Mouse (Mus musculus) liver, embryonic 12.5 days (tissue): Measurements from ENCODE around the gene Gm19345. TPM values are rescaled to one million over a fixed set of nuclear protein-coding genes. Genes with fewer than 3 reads are reported as not detected.

Experiments used
- ATAC-seq: fragments of 200-750 bp; cut with Nextera tagmentation; 2 replicates; pipeline ENCODE4 v1.8.0; 2017; ENCODE audit warnings: moderate number of reproducible peaks, mild to moderate bottlenecking, moderate library complexity
- H3K27ac ChIP-seq: fragments of 300-500 bp; sonication (generic); 2 replicates; pipeline ENCODE4 v1.5.1; 2016; ENCODE audit warnings: mild to moderate bottlenecking
- H3K27me3 ChIP-seq: fragments of 300-500 bp; sonication (generic); replicated peaks from 2 replicates; pipeline ENCODE4 v1.6.1; 2016; ENCODE audit warnings: mild to moderate bottlenecking, moderate library complexity
- H3K36me3 ChIP-seq: fragments of 300-500 bp; sonication (generic); 2 replicates; pipeline ENCODE4 v1.6.1; 2016; ENCODE audit warnings: mild to moderate bottlenecking, moderate library complexity
- H3K4me1 ChIP-seq: fragments of 300-500 bp; sonication (generic); 2 replicates; pipeline ENCODE4 v1.6.1; 2016
- H3K4me2 ChIP-seq: fragments of 300-500 bp; sonication (generic); 2 replicates; pipeline ENCODE4 v1.6.1; 2016; ENCODE audit warnings: mild to moderate bottlenecking, moderate library complexity
- H3K4me3 ChIP-seq: fragments of 300-500 bp; sonication (generic); 2 replicates; pipeline ENCODE4 v1.5.1; 2016; ENCODE audit warnings: mild to moderate bottlenecking, moderate library complexity
- H3K9ac ChIP-seq: fragments of 300-500 bp; sonication (generic); 2 replicates; pipeline ENCODE4 v1.6.1; 2016; ENCODE audit warnings: mild to moderate bottlenecking, moderate library complexity
- H3K9me3 ChIP-seq: fragments of 300-500 bp; sonication (generic); replicated peaks from 2 replicates; pipeline ENCODE4 v1.6.1; 2016; ENCODE audit warnings: mild to moderate bottlenecking, moderate library complexity
- WGBS: fragments of 180-500 bp; shearing (Covaris S2); methylation state at CpG from one replicate; pipeline ENCODE4 v1.1.7; 2016; ENCODE audit not compliant: insufficient replicate concordance; 5-methylcytosine and 5-hydroxymethylcytosine counted together
- polyA plus RNA-seq: library from polyadenylated mRNA; unstranded; fragments of >200 nt; fragmentation: Nextera tagmentation; extraction: Ambion mirVana; gene quantifications from 2 replicates; pipeline ENCODE4 v1.2.1, GENCODE M21; 2016

Gm19345 gene
- polyA plus RNA-seq, result not detected in 2 replicates

DNA sequence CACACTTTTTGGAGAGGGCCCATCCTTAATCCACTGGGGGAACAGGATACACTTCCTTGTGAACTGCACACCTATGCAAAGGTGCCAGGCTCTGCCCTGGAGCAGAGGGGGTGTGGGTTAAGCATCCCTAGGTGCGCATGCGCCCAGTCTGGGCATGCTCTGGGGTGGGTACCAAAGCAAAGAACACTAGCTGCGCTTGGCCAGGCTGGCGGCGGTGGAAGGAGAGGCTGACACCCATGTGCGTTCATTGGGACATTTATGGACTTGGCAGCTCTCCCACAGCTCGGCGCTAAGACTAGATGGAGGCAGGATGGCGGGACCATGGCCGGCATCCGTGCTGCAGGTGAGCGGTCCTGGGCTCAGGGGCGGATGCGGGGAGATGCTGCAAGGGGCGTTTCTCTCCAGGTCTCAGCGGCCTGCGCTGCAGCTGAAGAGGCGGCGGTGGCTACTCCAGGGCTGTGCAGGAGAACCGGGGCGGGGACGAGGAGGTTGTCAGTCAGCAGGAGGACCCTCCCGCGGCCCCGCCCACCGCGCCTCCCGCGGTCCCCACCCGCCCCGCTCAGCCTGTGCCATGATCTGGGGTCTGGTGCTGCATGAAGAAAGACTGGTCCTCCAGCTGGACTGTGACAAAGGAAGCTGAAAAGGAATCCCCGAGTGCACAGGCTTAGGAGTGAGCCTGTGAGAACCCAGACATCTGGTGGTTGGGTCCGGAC, at the start of gene Gm19345:
Gene Gm19345 (plus strand): TSS at position 146 of the 713 bp plus-strand sequence.
- H3K4me3 ChIP-seq, result no peak within 1 kb of the TSS; the same call in 1 of the 2 replicates
- 5% methylated on average over 33 of the region's 33 CpGs for WGBS
- peak; percentile 53; the same call in 1 of the 2 replicates for ATAC-seq
- H3K9me3 ChIP-seq, result no peaks in the 10 kb centered on the region
- peaks cover 46% of the 10 kb centered on the region for H3K27me3 ChIP-seq
- H3K4me1 ChIP-seq, result peaks cover 17% of the 10 kb centered on the region
- peak within 1 kb of the TSS; percentile 36 for H3K4me2 ChIP-seq
- no peaks in the 10 kb centered on the region for H3K36me3 ChIP-seq
- no peak within 1 kb of the TSS for H3K27ac ChIP-seq
- no peak within 1 kb of the TSS for H3K9ac ChIP-seq

DNA sequence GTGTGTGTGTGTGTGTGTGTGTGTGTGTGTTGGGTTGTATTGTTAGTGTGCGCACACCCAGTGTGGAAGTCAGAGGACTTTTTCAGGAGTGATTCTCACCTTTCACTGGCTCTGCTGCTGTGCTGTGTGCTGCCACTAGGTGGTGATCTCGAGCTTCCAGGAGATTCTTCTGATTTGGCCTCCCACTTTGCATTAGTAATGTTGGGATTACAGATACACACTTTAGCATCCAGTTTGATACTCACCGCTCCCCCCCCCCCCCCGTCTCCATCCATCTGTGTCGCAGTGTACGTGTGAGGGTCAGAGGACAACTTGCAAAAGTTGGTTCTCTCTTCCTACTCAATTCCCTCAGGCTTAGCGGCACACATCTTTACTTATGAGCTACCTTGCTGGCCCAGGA, 48.8 kb upstream of the Gm19345 start:
- H3K4me2 ChIP-seq, result no peak overlapping the region
- no peak overlapping the region for H3K27ac ChIP-seq
- H3K9ac ChIP-seq, result no peak overlapping the region
- 0 out of 2 replicates have a peak, but pooled peaks cover 5% of the 10 kb centered on the region for H3K27me3 ChIP-seq
- WGBS, result 25% methylated on average over 6 of the region's 7 CpGs
- H3K4me1 ChIP-seq, result no peaks in the 10 kb centered on the region; the same call in 1 of the 2 replicates
- no peak overlapping the region for H3K4me3 ChIP-seq
- H3K36me3 ChIP-seq, result no peaks in the 10 kb centered on the region
- no peaks in the 10 kb centered on the region for H3K9me3 ChIP-seq
- no peak for ATAC-seq

DNA sequence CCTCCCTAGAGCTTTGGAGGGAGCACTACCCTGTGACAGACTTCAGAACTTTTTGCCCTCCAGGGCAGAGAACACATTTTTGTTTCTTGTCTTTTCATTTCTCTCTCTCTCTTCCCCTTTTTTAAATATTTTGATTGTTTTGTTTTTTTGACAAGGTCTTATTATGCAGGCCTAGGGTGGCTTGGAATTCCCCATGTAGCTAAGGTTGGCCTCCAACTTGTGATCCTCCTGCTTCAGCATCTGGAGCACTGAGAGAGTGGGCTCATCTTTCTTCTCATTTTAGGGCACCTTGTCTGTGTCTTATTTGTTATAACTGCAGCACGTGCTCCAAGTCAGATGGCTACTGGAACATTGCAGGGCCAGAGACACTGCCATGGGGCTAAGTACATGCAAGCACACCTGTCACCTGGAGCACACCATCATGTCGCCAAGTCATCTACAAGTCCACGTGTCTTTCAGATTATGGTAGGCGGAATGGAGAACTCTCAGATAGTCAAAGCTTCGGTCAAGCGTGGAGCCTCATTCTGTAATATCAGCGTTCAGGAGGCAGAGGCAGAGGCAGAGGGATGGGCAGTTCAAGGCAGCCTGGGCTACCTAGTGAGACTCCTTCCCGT, 45.3 kb upstream of the Gm19345 start:
- WGBS, result 69% methylated on average over 8 of the region's 8 CpGs
- H3K4me1 ChIP-seq, result peaks cover 16% of the 10 kb centered on the region
- H3K4me3 ChIP-seq, result no peak overlapping the region
- H3K27ac ChIP-seq, result no peak overlapping the region
- ATAC-seq, result no peak
- no peaks in the 10 kb centered on the region for H3K9me3 ChIP-seq
- no peak overlapping the region for H3K4me2 ChIP-seq
- H3K9ac ChIP-seq, result no peak overlapping the region
- H3K36me3 ChIP-seq, result no peaks in the 10 kb centered on the region
- peaks cover 30% of the 10 kb centered on the region for H3K27me3 ChIP-seq

DNA sequence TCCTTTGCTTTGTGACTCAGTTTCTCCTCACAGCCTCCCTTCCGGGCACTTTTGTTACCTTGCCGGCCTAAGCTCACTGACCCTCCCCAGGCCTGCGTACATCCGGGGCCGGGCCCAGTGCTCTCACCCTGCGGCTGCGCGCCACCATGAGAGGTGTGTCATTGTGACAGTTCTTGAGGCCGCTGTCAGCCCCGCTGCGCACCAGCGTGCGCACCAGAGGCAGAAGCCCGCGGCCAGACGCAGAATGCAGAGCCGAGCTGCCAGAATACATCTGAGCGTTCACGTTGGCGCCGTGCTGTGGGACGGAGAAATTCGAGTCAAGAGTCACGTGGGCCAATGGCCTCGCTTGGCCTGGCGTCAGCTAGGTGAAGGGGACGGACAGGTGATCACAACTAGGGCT, 42.4 kb upstream of the Gm19345 start:
- Histone ChIP-seq H3K9ac (no peak overlapping the region), H3K4me2 (peak overlapping the region; percentile 57), H3K9me3 (no peaks in the 10 kb centered on the region), H3K4me1 (peaks cover 34% of the 10 kb centered on the region), H3K27ac (no peak overlapping the region), H3K27me3 (peaks cover 38% of the 10 kb centered on the region), H3K4me3 (no peak overlapping the region), H3K36me3 (no peaks in the 10 kb centered on the region)
- ATAC-seq, result 0 out of 2 replicates have a peak, but pooled peaks have one; percentile 12
- 16% methylated on average over 27 of the region's 27 CpGs for WGBS

DNA sequence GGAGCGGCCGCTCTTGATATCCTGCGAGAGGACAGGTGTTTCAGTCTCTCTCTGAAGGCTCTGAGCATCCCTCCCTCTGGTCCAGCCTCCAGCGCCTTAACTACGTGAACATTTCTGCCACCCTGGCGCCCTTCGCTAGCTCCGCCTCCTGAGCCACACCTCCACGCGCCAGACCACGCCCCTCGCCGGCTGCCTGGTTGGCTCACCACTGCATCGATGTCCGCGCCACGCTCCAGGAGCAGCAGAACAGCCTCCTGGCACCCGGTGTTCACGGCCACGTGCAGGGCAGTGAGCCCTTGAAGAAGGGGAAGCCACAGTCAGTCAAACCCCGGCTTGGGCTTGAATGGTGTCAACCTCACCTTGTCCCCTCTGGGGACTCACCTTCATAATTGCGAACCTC, 40.7 kb upstream of the Gm19345 start:
- Histone ChIP-seq H3K27ac (no peak overlapping the region), H3K4me2 (peak overlapping the region; percentile 41), H3K4me1 (peaks cover 41% of the 10 kb centered on the region), H3K36me3 (no peaks in the 10 kb centered on the region), H3K27me3 (peaks cover 47% of the 10 kb centered on the region), H3K9me3 (no peaks in the 10 kb centered on the region), H3K4me3 (no peak overlapping the region; the same call in 1 of the 2 replicates), H3K9ac (no peak overlapping the region)
- peak; percentile 44 for ATAC-seq
- WGBS, result 16% methylated on average over 22 of the region's 22 CpGs

DNA sequence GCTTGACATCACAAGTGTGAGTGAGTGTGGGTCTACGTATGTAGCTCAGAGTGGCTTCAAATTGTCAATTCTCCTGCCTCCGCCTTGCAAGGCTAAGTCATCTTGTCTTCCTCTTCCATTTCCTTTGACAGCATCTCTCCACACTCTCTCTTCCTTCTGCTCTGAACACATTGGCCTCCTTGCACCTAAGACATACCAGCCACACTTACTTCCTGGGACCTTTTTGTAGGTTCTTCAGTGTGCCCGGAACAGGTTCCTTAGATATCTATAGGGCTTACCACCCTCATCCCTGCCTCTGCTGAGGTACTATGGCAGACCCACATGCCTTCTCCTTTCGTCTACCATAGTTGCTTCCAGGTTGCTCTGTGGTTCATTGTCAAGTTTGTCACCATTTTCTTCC, 38.6 kb upstream of the Gm19345 start:
- ATAC-seq, result no peak
- Histone ChIP-seq H3K9ac (no peak overlapping the region), H3K4me2 (no peak overlapping the region), H3K27me3 (peaks cover 63% of the 10 kb centered on the region), H3K9me3 (no peaks in the 10 kb centered on the region), H3K36me3 (no peaks in the 10 kb centered on the region), H3K4me1 (peaks cover 58% of the 10 kb centered on the region), H3K4me3 (no peak overlapping the region), H3K27ac (no peak overlapping the region)
- 54% methylated on average over 4 of the region's 4 CpGs for WGBS

DNA sequence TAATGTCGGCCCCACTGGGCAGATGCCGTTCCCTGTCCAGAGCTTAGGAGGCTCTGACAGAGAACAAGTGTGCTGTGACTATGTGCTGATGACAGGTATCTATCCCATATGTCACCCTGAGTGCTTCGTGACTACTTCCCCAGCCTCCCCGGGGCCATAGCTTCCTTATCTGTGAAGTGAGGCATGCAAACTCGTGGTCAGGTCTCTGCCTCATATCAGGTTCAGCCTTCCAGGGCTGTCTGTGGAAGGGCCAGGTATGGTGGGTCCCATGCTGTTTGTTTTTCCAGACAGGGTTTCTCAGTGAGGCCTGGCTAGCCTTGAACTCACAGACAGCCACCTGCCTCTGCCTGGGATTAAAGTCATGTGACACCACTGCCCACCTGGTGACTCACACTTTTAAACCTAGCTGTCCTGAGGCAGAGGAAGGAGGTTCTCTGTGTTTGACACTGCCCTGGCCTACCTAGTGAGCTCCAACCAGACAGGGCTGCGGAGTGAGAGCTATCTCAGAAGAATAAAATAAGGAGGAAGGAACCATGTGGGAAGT, 38.2 kb upstream of the Gm19345 start:
- 25% methylated on average over 6 of the region's 6 CpGs for WGBS
- ATAC-seq, result no peak

DNA sequence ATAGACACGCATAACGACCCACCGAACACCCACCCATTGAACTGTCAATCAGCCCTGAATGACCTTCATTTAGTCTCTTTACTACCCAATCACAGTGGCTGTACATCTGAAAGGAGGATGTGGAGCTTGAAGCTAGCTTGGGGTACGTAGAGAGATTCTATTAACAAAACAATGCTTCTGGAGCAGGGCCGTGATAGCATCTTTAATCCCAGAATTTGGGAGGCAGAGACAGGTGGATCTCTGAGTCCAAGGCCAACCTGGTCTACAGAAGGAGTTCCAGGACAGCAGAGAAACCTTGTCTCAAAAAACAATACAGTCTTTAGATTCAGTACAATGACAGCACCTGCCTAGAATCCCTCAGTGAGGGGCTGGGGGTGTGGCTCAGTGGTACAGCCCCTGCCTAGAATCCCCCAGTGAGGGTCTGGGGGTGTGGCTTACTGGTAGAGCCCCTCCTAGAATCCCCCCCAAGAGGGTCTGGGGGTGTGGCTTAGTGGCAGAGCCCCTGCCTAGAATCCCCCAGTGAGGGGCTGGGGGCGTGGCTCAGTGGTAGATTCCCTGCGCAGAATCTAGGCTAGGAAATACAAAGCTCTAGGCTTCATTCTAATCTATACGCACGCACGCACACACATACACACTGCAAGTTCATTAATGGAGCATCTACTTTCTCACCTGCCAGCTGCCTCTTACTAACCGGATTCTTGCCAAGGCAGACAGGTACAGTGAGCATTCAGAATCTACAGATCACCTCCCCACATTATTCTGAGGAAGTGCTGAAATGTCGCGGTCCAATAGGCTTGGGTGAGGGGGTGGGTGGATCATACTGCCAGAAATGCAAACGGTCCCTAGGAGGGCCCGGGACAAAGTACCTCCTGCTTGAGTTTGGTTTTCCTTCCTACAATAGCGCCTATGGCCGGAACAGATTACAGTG, 36.2 kb upstream of the Gm19345 start:
- H3K27me3 ChIP-seq, result peaks cover 47% of the 10 kb centered on the region
- WGBS, result 25% methylated on average over 17 of the region's 17 CpGs
- H3K9ac ChIP-seq, result no peak overlapping the region
- ATAC-seq, result no peak
- H3K9me3 ChIP-seq, result peaks cover 4% of the 10 kb centered on the region; the same call in 1 of the 2 replicates
- H3K4me2 ChIP-seq, result peak overlapping the region; percentile 65
- peak overlapping the region; percentile 44 for H3K4me3 ChIP-seq
- 0 out of 2 replicates have a peak overlapping the region, but pooled peaks have one; percentile 73 for H3K27ac ChIP-seq
- peaks cover 58% of the 10 kb centered on the region for H3K4me1 ChIP-seq
- H3K36me3 ChIP-seq, result no peaks in the 10 kb centered on the region

More for the DNA sequence above, 38.2 kb upstream of the Gm19345 start:
- Histone ChIP-seq H3K27me3 (peaks cover 63% of the 10 kb centered on the region), H3K36me3 (no peaks in the 10 kb centered on the region), H3K4me2 (no peak overlapping the region), H3K4me3 (no peak overlapping the region), H3K9me3 (no peaks in the 10 kb centered on the region), H3K9ac (no peak overlapping the region), H3K4me1 (peaks cover 61% of the 10 kb centered on the region), H3K27ac (no peak overlapping the region)

DNA sequence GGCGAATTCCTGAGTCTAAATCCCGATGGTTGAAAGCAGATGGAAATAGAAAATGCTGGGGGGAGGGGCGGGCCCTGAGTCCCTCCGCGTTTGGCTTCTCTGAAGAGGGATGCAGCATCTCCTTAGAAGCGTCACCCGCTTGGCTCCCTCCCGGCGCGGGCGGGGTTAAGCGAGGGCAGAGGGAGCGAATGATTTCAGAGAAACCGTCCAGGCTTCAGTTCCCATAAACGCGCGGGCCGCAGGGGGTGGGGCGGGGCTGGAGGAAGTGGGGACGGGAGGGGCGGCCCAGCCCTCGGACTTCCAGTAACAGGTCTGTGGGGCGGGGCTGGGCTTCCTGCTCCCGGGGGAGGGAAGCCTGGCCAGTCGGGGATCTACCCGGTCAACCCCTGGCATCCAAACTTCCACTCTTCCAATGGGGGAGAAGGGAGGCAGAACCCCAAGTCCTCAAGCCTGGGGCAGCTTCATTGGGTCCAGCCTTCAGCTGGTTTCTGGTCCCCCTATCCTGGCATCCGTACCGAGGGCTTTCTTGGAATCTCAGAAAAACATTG, 35.5 kb upstream of the Gm19345 start:
- peaks cover 6% of the 10 kb centered on the region; the same call in 1 of the 2 replicates for H3K9me3 ChIP-seq
- H3K4me2 ChIP-seq, result peak overlapping the region; percentile 65
- H3K4me3 ChIP-seq, result peak overlapping the region; percentile 44
- peak overlapping the region; percentile 73; the same call in 1 of the 2 replicates for H3K27ac ChIP-seq
- WGBS, result 1% methylated on average over 28 of the region's 28 CpGs
- peak; percentile 59; the same call in 1 of the 2 replicates for ATAC-seq
- H3K27me3 ChIP-seq, result peaks cover 47% of the 10 kb centered on the region
- peaks cover 54% of the 10 kb centered on the region for H3K4me1 ChIP-seq
- H3K9ac ChIP-seq, result 0 out of 2 replicates have a peak overlapping the region, but pooled peaks have one; percentile 8
- H3K36me3 ChIP-seq, result no peaks in the 10 kb centered on the region

DNA sequence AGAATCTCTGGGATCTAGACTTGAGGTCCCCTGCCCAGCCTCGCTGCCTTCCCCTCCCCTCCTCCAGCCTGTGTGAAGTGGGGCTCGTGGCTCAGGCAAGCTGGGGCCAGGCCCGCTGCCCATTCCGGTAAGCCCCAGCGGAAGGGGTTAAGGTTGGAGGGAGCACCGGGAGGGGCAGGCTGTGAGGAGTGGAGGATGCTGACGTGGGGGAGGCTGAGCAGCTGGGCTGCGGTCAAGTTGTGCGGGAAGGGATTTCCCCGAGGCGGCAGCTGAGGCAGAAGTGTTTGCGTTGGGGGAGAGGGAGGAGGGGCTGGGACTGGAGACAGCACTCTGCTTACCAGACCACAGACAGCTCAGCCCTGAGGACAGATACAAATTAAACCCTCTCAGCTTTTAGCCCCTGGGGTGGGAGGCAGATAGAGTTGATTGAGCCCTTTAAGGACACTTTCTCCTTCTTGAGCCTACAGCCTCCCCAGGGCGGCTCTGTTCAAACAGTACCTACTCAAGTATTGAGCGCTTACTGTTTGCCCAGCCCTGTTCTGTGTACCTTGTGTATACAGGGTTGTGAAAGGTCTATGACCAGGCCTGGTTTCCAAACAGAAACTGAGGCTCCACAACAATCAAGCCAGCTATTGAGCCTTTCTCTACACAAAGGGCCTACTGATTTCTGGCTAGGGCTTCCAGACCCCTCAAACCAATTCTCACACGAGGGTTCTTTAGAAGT, 34.3 kb upstream of the Gm19345 start:
- ATAC-seq, result peak; percentile 68
- WGBS, result 12% methylated on average over 15 of the region's 15 CpGs

More for the DNA sequence above, 34.3 kb upstream of the Gm19345 start:
- Histone ChIP-seq H3K36me3 (no peaks in the 10 kb centered on the region), H3K27ac (peak overlapping the region; percentile 73), H3K4me1 (peaks cover 56% of the 10 kb centered on the region), H3K4me2 (peak overlapping the region; percentile 65), H3K9ac (peak overlapping the region; percentile 1; the same call in 1 of the 2 replicates), H3K9me3 (peaks cover 6% of the 10 kb centered on the region; the same call in 1 of the 2 replicates), H3K27me3 (peaks cover 47% of the 10 kb centered on the region), H3K4me3 (peak overlapping the region; percentile 44)
